Mouse (Mus musculus) small intestine, adult 2 months (tissue): ENCODE data around the gene Bspry.

ENCODE experiments used
- CTCF ChIP-seq: fragments of 200-500 bp; IDR thresholded peaks from 2 replicates; pipeline ENCODE4 v1.5.1; 2012; ENCODE audit warnings: low read depth, mild to moderate bottlenecking, control low read depth, inconsistent platforms, low read length, moderate library complexity, mixed read lengths; ENCODE audit not compliant: insufficient replicate concordance, insufficient read length; ENCODE audit errors: extremely low read depth
- POLR2A ChIP-seq: fragments of 200-500 bp; IDR thresholded peaks from 2 replicates; pipeline ENCODE4 v1.6.1; 2012; ENCODE audit warnings: low read depth, mild to moderate bottlenecking, control low read depth, inconsistent platforms, low read length, moderate library complexity

DNA sequence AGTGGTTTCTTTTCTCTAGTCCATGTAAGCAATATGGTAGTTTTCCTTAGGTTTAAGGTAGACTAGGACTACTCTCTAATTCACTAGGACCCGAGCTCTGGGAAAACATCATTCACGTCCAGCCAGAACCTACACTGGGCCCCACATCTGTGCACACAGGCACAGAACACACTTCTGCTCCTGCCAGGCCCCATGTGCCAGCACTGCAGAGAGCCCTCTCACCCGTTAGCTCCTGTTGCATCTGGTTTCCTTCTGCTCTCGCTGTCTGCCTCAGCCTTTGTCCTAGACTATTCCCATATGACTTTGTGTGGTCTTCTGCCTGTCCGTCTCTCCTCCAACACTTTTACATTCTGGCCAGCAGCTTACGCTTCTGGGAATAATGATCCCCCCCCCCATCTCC, 53.9 kb downstream of the Bspry start:
- no peak for TF ChIP-seq CTCF
- no peak for TF ChIP-seq POLR2A
